Mouse (Mus musculus) embryo, embryonic 10.5 days (tissue): ENCODE results near the gene Gm21981.

Source experiments
- DNase-seq: peaks from one replicate; pipeline ENCODE4 v3.0.0-alpha.2; 2015; ENCODE audit warnings: low spot score

Gm21981 gene

GRCm38 (mm10) chr17:47694442-47694502, at the start of gene Gm21981:
Gm21981 (minus strand) TSS chr17:47694455.
- no peak for DNase-seq

- peak; percentile 39 for DNase-seq
These were observed 48.9 kb upstream of the Gm21981 start for GRCm38 (mm10) chr17:47742991-47743734.

- peak; percentile 13 for DNase-seq
These were observed 45.9 kb upstream of the Gm21981 start for GRCm38 (mm10) chr17:47740186-47740585.

- peak; percentile 29 for DNase-seq
These were observed 44.9 kb upstream of the Gm21981 start for GRCm38 (mm10) chr17:47738879-47739798.

DNA sequence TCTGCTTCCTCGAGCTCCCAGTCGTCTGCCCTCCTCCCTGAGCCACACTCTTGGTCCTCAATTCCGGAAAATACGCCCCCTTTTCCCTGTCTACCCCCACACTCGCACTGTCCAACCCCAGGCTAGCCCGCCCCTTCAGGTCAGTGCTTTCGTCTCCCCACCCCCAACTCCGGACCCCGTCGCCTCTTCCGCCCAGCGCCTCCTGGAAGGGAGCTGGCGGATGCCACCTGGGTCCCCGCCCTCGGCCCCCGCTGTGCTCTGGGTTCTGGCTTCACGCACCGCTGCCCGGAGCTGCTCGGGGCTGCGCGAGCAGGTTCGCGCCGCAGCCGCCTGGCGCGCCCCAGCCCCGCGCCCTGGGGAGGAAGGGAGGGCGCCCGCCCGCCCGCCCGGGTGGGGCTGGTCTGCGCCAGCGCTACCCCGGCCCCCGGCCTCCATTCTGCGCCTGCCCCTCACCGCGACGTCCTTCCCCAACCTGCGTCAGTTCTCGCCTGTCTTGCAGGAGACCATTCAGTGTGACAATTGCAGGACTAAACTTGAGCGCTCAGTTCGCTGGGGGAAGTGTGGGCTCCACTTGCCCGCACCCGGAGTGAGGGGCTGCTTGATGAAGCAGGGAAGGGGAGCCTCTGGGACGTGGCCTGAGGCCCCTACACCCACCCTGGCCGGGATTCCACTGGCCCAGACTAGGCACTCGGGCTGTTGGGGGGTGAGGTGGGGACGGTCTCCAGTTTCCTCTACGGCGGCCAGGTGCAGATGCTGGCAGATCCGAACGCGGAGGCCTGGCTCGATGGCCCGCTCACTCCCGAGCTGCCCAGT, 44.0 kb upstream of the Gm21981 start:
- DNase-seq = peak; percentile 34

- DNase-seq = peak; percentile 76
These were observed 43.2 kb upstream of the Gm21981 start for GRCm38 (mm10) chr17:47737271-47738065.

- DNase-seq = peak; percentile 96
These were observed 42.6 kb upstream of the Gm21981 start, which contains the start of gene Tfeb for GRCm38 (mm10) chr17:47736856-47737255. Tfeb (plus strand) TSS chr17:47737030.

- DNase-seq = no peak
These were observed 41.4 kb upstream of the Gm21981 start for GRCm38 (mm10) chr17:47735553-47736100.

DNA sequence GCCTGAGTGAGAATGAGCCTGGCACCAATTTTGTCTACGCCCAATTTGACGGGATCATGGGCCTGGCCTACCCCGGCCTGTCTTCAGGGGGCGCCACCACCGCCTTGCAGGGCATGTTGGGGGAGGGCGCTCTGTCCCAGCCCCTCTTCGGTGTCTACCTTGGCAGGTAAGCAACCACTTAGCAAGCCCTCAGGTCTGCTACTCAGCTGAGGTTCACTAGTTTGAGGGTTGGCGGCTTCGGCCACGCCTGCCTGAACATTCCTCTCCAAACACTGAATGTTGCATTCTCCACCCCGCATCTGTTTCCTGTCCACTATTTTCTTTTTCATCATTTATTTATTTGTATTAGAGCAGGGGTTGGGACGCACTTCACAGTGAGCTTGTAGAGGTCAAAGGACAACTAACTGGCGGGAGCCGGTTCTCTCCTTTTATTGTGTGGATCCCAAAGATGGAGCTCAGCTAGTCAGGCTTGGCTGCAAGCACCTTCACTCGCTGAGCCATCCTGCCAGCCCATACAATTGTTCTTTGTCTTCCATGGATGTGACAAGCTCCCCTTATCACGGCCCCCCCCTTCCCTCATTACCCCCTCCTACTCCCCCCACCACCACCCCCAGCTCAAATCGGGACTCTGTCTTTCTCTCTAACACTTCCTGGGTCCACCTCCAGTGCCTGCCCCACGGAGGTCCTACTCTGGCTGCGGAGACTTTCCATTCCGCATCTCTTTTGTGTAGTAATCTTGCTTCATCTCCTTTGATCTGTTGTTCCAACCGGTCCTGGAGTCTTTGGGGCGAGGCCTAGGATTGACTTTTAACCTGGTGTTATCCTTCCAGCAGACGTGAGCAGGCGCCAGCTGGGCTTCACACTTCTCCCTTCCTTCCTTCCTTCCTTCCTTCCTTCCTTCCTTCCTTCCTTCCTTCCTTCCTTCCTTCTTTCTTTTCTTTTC, 36.6 kb upstream of the Gm21981 start:
- peak; percentile 27 for DNase-seq

GRCm38 (mm10) chr17:47726566-47726965, 32.3 kb upstream of the Gm21981 start, which contains the start of gene Pgc:
Pgc (plus strand) TSS chr17:47726842.
- no peak for DNase-seq

GRCm38 (mm10) chr17:47721183-47721582, 26.9 kb upstream of the Gm21981 start:
- DNase-seq = no peak

GRCm38 (mm10) chr17:47715037-47715436, 20.8 kb upstream of the Gm21981 start:
- DNase-seq = no peak

DNA sequence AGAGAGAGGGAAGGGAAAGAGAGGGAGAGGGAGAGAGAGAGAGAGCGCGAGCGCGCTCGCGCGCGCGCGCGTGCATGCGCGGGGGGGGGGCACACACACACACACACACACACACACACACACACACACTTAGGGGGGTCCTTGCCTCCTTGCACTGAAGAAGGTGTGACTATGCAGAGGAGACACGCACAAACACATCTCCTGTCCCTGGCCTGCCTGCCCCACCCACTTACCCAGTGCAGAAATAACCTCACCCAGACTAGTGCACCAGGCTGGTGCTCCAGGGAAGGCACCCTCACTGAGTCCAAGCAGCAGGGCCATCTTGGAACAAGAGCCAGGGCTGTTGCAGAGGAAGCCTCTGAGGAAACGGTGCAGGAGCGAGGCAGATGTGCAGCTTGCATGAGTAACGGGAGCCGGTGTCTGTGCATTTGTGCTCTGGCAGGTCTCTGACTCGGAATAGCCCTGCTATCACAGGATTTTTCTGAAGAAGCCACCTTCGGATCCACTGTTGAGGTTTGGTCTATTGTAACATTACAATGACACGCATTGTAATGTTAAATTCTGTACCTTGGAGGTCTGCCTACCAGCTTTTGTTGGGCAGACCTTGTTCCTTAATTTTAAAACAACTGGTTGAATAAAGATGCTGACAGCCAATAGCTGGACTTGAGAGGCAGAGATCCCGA, 18.8 kb upstream of the Gm21981 start:
- no peak for DNase-seq

GRCm38 (mm10) chr17:47711883-47712282, 17.6 kb upstream of the Gm21981 start:
- DNase-seq = no peak

GRCm38 (mm10) chr17:47710036-47710435, 15.8 kb upstream of the Gm21981 start:
- DNase-seq = no peak

GRCm38 (mm10) chr17:47708972-47709371, 14.7 kb upstream of the Gm21981 start:
- no peak for DNase-seq

- no peak for DNase-seq
These were observed 13.7 kb upstream of the Gm21981 start for GRCm38 (mm10) chr17:47707961-47708360.

- DNase-seq = no peak
These were observed 11.9 kb upstream of the Gm21981 start for GRCm38 (mm10) chr17:47706196-47706595.

DNA sequence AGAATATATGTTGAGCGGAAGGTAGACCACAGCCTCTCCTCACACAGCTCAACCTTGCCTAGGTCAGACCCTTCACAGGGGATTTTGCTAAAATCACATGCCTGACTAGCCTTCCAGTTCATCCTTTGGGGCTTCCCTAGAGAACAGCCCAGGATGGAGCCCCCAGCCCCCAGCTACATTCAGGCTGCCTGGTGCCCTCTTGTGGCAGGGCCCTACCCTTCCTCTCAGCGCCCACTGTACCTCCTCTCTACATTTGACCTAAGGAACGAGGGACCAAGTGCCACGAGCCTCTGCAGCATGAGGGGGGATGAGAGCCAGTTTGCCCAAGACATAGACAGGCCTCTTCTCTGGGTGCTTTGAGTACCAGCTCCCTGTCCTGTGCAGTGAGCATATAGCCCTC, 10.4 kb upstream of the Gm21981 start:
- DNase-seq = no peak

GRCm38 (mm10) chr17:47703556-47703955, 9.3 kb upstream of the Gm21981 start:
- no peak for DNase-seq
